Mouse (Mus musculus) testis, adult 2 months (tissue): ENCODE measurements around the gene Loxl4. TPM values are rescaled to one million over a fixed set of nuclear protein-coding genes. Genes with fewer than 3 reads are reported as not detected.

ENCODE experiments used
- H3K27ac ChIP-seq: fragments of 200-500 bp; 2 replicates; pipeline ENCODE4 v1.5.1; 2012; ENCODE audit warnings: low read depth, low read length; ENCODE audit not compliant: control insufficient read depth, insufficient read depth
- H3K27me3 ChIP-seq: fragments of 200-500 bp; 2 replicates; pipeline ENCODE4 v1.6.1; 2012; ENCODE audit warnings: mild to moderate bottlenecking, low read length, moderate library complexity; ENCODE audit not compliant: control insufficient read depth, insufficient read depth
- H3K36me3 ChIP-seq: fragments of 200-500 bp; 2 replicates; pipeline ENCODE4 v1.6.1; 2012; ENCODE audit warnings: mild to moderate bottlenecking, low read length; ENCODE audit not compliant: control insufficient read depth, insufficient read depth
- H3K4me1 ChIP-seq: fragments of 200-500 bp; 2 replicates; pipeline ENCODE4 v1.6.1; 2012; ENCODE audit warnings: low read length; ENCODE audit not compliant: control insufficient read depth, insufficient read depth
- H3K4me3 ChIP-seq: fragments of 200-500 bp; 2 replicates; pipeline ENCODE4 v1.5.1; 2012; ENCODE audit warnings: low read depth, mild to moderate bottlenecking, low read length, moderate library complexity, mixed read lengths; ENCODE audit not compliant: control insufficient read depth
- CTCF ChIP-seq: fragments of 200-500 bp; IDR thresholded peaks from 2 replicates; pipeline ENCODE4 v1.5.1; 2012; ENCODE audit warnings: low read depth, mild to moderate bottlenecking, inconsistent platforms, low read length, moderate library complexity; ENCODE audit not compliant: control insufficient read depth, insufficient read depth, insufficient replicate concordance
- POLR2A ChIP-seq: fragments of 200-500 bp; IDR thresholded peaks from 2 replicates; pipeline ENCODE4 v1.6.1; 2012; ENCODE audit warnings: low read depth, mild to moderate bottlenecking, inconsistent platforms, low read length, moderate library complexity; ENCODE audit not compliant: control insufficient read depth
- polyA plus RNA-seq: library from polyadenylated mRNA; depleted of rRNA; stranded (reverse); fragments of >200 nt; gene quantifications from 2 replicates; pipeline ENCODE4 v1.2.3, GENCODE M21; 2012

The Loxl4 gene
- polyA plus RNA-seq, 1 experiment = 0.25 TPM

DNA sequence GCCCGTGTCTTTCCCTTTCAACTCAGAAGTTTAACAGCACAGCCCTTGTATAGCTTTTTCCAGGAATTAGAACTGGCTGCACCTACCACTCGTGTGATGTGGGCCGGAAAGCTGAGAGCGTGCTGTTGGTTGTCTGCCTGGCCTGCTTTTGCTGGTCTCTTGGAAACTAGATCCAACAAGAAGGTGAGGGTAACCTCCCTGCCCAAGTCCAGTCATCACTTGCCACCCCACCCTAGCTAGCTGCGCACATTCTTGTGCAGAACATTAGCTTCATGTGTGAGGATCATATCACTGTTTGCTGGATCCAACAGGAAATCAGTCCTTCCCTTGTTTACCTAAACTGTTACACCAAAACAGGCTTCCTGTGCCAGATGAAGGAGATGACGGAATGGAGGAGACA, 19.2 kb downstream of the Loxl4 start:
- no peaks in the 10 kb centered on the region; the same call in 1 of the 2 replicates for H3K36me3 ChIP-seq
- no peak overlapping the region for H3K4me3 ChIP-seq
- TF ChIP-seq POLR2A (no peak), CTCF (no peak)
- no peaks in the 10 kb centered on the region for H3K4me1 ChIP-seq
- no peak overlapping the region for H3K27ac ChIP-seq
- H3K27me3 ChIP-seq = no peaks in the 10 kb centered on the region

DNA sequence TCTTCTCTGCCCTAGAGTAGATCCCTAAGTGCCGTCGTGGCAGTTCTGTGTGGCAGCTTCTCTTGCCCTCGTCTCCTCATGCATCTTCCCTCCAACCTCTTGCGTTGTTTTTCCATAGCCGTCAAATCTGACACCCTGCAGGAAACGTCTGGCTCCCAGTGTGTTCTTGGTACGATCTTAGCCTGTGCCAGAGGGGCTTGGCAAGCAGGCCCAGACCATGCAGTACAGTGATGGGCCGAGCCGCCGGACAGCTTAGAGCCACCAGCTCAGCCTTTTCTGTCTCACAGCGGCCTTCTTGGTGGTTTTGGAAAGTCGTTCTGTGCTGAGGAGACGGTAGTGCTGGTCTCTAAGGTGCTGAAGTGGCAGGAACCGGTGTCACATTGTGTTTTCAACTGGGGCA, 21.1 kb downstream of the Loxl4 start:
- Histone ChIP-seq H3K36me3 (no peaks in the 10 kb centered on the region; the same call in 1 of the 2 replicates), H3K4me1 (no peaks in the 10 kb centered on the region), H3K4me3 (no peak overlapping the region), H3K27me3 (no peaks in the 10 kb centered on the region), H3K27ac (no peak overlapping the region)
- no peak for TF ChIP-seq POLR2A
- TF ChIP-seq CTCF = no peak

DNA sequence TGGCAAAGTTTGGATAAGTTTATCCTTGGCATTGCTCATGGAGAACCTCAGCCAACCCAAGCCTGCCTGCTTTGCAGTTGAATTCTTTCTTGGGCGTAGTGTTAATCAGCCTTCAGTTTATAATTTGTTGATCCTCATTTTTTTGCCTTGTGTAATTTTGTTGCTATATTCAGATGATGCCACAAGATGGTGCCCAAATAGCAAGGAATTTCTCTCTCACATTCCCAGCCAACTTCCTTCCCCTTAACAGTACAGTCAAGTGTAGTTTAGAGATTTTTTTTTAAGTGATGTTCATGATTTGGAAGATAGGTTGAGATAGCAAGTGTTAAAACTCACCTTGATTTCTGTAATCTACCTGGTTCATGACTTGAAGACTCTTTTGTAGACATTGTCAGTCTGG, 23.4 kb downstream of the Loxl4 start:
- Histone ChIP-seq H3K36me3 (no peaks in the 10 kb centered on the region; the same call in 1 of the 2 replicates), H3K27me3 (no peaks in the 10 kb centered on the region), H3K4me3 (no peak overlapping the region), H3K27ac (no peak overlapping the region), H3K4me1 (no peaks in the 10 kb centered on the region)
- no peak for TF ChIP-seq POLR2A
- TF ChIP-seq CTCF = no peak

DNA sequence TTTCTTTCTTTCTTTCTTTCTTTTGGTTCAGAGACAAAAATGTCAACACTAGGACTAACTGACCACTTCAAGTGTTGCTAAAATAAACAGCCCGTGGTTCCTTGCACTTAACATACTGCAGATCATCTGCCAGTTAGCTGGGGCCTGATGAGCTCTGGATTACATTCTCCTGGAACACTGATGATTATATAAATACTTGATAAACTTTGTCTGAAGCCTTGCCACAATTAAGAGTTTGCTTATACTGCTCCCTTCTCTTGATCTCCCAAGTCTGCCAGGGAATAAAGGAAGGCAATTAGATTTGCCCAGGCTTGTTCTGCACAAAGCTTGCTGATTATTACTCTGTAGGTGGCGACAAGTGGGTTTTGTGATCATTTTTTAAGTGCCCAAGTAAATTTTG, 24.9 kb downstream of the Loxl4 start:
- Histone ChIP-seq H3K4me3 (no peak overlapping the region), H3K27me3 (no peaks in the 10 kb centered on the region), H3K27ac (no peak overlapping the region), H3K36me3 (peaks cover 2% of the 10 kb centered on the region), H3K4me1 (no peaks in the 10 kb centered on the region)
- TF ChIP-seq CTCF (no peak), POLR2A (no peak)

DNA sequence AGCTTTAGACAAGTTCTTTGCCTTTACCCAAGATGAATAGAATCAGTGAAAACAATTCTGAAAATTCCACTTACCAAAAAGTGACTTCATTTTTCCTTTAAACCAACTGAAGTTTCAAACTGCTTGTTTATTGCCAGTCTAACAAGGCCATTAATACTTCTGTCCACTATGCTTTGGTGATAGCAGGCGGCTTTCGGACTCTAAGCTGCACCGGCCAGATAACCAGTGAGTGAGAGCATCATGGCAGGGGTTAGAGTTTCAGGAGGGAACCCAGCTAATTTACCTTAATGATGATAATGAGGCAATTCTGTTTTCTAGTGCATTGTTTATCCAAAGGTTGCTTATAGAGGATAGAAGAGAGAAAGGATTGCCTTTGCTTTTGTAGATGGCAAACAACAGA, 28.4 kb downstream of the Loxl4 start:
- H3K4me1 ChIP-seq = no peaks in the 10 kb centered on the region
- no peak overlapping the region for H3K27ac ChIP-seq
- no peak overlapping the region for H3K4me3 ChIP-seq
- TF ChIP-seq CTCF (no peak), POLR2A (no peak)
- H3K27me3 ChIP-seq = no peaks in the 10 kb centered on the region
- peaks cover 3% of the 10 kb centered on the region for H3K36me3 ChIP-seq

DNA sequence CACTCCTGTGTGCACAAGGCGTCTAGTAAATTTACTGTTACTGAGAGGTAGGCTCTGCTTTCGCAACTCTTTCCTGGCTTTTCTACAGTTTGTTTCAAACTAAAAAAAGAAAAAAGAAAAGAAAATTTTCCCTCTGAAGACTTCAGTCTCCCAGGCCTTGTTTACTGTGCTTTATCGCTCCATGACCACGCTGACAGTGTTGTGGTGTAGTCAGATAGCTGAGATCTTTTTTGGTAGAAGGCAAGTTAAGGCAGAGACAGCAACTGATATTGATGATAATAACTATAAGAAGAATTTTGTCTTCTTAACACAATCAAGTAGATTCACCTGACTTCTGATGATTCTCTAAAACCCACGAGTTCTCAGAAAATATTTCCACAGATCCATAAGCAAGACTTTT, 28.9 kb downstream of the Loxl4 start:
- no peak for TF ChIP-seq POLR2A
- TF ChIP-seq CTCF = no peak
- Histone ChIP-seq H3K27me3 (no peaks in the 10 kb centered on the region), H3K4me3 (no peak overlapping the region), H3K27ac (no peak overlapping the region), H3K4me1 (no peaks in the 10 kb centered on the region), H3K36me3 (peaks cover 3% of the 10 kb centered on the region)

DNA sequence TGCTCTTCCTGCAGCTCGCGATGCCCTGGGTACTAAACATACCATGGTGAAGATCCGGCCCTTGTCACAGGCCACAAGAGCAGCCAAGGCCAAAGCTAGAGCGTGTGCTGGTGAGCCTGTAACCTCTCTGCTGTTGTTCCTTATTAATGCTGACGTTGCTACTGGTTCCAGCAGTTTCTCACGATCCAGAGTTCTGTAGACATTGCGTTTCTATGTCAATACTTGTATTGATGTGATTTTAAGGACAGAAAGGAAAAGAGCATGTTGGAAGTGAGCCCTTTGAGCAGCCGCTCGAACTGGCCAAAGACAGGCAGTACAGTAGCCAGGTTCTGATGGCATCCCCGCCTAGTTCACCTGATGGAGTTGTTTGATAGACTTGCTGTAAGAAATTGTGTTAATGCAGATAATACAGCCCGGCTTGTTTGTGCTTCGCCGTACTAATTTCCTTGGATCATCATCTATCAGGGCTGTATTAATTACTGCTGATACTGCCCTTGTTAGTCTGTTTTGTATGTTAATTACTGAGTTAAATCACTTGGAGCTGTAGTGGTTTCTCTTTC, 29.7 kb downstream of the Loxl4 start:
- Histone ChIP-seq H3K4me3 (no peak overlapping the region), H3K27ac (no peak overlapping the region), H3K27me3 (no peaks in the 10 kb centered on the region), H3K4me1 (no peaks in the 10 kb centered on the region), H3K36me3 (peaks cover 3% of the 10 kb centered on the region)
- TF ChIP-seq CTCF (no peak), POLR2A (no peak)

DNA sequence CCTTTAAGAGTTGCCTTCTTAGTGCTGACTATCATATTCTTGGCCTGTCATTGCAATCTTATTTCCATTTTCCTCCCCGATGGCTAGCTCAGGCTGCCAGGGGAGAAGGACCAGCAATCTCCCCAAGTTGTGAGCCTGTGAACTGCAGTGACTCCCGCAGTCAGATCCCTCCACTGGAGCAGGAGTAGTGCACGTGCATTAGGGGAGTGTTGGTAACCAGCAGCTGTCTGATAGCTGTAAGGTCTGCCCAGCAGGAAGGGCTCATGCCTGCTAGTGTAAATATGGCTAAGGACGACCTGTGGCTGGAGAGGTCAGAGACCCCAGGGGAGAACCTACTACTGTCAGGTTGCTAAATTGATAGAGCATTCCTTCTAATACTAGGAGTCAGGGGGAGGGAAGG, 31.9 kb downstream of the Loxl4 start:
- no peak for TF ChIP-seq POLR2A
- Histone ChIP-seq H3K36me3 (peaks cover 3% of the 10 kb centered on the region), H3K27me3 (no peaks in the 10 kb centered on the region), H3K27ac (no peak overlapping the region), H3K4me1 (no peaks in the 10 kb centered on the region), H3K4me3 (no peak overlapping the region)
